Mouse (Mus musculus) heart, postnatal 14 days (tissue): ENCODE results near the gene Iqcb1. TPM values are rescaled to one million over a fixed set of nuclear protein-coding genes. Genes with fewer than 3 reads are reported as not detected.
"Not testable (repeated sequence)": the region's sequence is repeated elsewhere in the genome, so short reads cannot be mapped to it uniquely, and the experiment has no call there.

Source experiments
- DNase-seq, 2 experiments: peaks; one replicate each; pipeline ENCODE4 v3.0.0; 2021 to 2022
- intact Hi-C: fragments of 180-260 bp; cut with DNase I; formaldehyde crosslinking; loops from one replicate; pipeline ENCODE4 v1.15.1; 2025
- long read RNA-seq, 2 experiments: library from polyadenylated mRNA; stranded (forward); transcript quantifications; one replicate each; pipeline ENCODE4 v2.0.0; 2021
- total RNA-seq, 2 experiments: library from RNA; stranded (reverse); gene quantifications; 2 replicates each; pipeline ENCODE4 v1.2.3; 2021

Iqcb1 gene
- 10 to 100 TPM; 11.6 to 11.9 TPM for total RNA-seq
- long read RNA-seq, experiment 1, transcript Iqcb1-201 (15 exons, 2,257 nt), result major isoform, 7 of 20 reads
- long read RNA-seq, experiment 1, partial matches to known transcripts, result 1 of 20 reads
- long read RNA-seq, experiment 1, other reads (novel, unspliced or antisense), result 12 of 20 reads
- long read RNA-seq, experiment 2, partial matches to known transcripts, result 1 of 8 reads
- long read RNA-seq, experiment 2, other reads (novel, unspliced or antisense), result 5 of 8 reads

DNA sequence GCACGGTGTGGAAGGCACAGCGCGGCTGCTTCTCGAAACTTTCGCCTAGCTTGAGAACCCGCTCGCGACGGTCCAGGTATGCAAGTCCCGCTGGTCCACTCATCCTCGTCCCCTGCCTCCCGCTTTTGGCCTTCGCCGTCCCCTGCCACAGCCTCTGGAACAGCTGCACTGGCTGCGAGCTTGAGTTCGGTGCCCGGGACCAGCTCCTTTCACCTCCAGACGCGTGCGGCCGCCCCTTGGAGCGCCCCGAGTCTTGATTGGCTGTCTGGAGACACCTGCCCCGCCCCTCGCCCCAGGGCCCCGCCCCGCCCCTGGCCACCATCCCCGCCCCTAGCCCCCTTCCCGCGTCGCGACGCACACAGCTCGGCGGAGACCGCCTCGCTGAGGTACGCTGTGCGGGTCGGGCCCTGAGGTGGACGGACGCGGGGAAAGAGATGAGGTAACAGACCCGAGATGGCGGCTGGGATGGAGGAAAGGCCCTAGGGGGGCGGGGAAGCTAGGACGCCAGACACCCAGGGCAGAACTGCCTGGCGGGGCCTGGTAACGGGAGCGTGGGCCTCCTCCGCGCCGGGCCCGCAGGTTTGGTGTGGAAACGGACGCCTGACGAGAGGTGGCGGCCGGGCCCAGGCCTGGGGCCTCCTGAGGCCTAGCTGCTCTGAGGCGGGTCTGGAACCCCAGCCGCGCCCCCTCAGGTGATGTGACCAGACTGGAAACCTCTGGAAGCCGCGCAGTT is at the start of gene Iqcb1:
Gene Iqcb1, plus strand, starts transcription at position 332 of the 733 bp plus-strand sequence.
- intact Hi-C loops, result loop anchor here (10.0 kb wide), 1 partner anchor 753 kb away; the partner anchor contains the start of genes Ccdc58 and Fam162a

DNA sequence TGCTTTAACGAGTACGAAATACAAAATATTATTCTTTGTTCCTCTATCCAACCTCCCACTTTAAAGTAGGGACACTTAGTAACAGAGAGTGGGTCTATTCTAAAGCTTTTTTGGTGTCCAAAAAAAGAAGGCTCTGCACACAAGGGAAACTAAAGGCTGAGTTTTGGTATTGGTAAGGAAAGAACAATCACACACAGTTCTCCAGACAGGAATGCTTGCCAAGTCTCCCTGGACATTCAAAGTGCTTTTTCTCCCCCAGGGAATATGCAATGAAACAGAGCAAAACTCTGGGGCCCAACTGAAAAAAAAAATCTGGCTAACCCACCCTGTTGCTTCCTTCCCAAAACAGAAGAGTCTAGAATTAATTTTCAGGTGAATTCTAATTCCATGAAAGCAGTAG is 44.0 kb upstream of the Iqcb1 start:
- no peak for DNase-seq
- intact Hi-C loops, result no loop called here

More for the DNA sequence above, at the start of gene Iqcb1:
- DNase-seq, result peak; percentile 79 to 85

DNA sequence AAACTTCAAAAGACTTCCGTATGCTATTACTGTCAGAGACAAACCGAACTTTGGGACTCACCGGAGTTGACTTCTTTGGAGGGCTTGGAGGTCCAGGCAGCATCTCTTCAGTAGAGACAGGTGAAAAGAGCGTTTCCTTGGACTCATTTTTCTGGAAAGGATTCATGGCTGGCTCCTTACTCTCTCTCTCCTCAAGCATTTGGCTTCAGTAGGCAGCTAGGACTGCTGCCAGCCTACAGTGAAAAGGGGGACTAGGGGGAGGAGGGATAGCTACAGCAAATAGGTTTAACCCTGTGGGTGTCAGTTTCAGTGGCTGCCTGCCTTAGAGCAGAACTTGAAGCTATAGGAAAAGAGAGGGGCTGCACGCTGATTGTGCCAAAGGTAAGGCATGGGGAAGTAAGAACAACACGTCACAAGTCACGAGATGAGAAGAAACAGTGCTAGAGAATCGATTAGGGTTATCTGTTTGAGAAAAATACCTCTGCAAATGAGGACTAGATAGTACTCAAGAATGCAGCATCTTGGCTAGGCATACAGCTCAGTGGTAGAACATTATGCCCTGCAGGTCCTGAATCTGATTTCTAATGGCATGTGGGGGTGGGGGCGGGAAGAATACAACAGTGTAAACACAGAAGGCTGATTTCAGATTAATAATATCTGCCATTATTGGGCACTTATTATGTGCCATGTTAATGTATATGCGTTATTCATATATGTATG is 43.4 kb upstream of the Iqcb1 start, which contains the start of gene Slc15a2:
Gene Slc15a2, minus strand, starts transcription at position 369 of the 720 bp plus-strand sequence.
- peak; percentile 9 to 41 for DNase-seq
- intact Hi-C loops, result no loop called here

DNA sequence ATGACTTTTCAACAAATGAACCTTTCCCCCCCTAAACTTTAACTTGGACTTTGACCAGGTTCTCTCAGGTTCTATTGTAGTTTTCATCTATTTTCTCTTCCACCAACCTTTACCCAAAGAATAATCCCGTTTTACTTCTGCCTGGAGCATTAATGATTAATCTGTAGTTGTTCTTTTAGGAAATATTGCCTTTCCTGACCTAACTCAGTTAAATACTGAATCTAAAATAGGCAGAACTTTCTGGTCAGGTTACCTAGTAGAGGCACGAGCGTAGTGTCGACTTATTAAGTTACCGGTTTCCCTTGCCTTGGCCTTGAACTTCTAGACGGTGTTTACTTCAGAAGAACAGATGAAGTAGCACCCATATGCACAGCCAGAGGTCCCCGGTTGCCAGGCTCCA is 41.7 kb upstream of the Iqcb1 start:
- intact Hi-C loops, result no loop called here
- no peak for DNase-seq

DNA sequence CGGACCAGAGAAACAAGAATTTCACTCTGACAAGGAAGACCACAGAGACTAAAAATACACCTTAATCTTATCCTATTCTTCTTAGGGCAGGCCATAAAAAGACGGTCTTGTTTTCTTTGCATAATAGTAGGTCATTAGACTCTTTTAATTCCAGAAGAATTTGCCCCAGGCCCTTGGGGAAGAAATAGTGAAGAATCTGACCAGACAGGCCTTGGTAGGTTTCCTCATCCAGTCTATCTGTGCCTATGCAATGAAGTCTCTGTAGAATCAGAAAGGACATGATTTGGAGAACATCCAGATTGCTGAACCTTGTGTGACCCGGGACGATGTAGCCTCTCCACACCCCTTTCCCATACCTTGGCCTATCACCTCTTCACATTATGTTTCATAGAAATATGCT is 38.0 kb upstream of the Iqcb1 start:
- intact Hi-C loops, result no loop called here
- no peak for DNase-seq

DNA sequence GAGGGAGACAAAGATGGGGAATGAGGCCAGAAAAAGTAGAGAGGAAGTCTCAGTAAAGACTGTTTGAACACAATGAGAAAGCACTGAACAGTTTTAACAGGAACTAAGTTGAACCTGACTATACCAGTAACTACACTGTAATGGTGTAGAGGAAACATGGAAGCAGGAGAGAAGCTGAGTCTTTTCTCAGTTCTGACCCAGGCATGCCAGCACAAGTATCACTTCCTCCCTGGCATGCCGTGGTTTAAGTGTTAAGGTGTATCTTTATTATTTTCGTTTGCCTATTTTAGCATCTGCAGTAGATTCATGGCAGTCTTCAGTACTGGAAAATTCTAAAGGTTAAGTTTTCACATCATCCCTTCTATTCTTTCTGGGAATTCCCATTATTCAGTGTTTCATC is 33.2 kb upstream of the Iqcb1 start:
- no peak for DNase-seq
- intact Hi-C loops, result no loop called here

DNA sequence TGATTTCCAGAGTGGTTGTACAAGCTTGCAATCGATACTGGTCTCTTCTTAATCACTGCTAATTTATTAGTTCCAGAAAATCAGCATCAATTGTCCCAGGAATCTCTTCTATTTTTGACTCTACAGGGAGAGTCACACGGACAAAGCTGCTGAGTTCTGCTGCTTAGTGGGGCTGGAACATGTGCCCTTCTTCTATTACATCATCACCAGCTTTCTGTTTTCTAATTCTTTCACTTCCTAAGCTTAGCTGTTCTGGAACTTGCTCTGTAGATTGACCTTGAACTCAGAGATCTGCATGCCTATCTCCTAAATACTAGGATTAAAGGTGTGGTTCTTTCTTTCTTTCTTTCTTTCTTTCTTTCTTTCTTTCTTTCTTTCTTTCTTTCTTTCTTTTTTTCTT is 29.9 kb upstream of the Iqcb1 start:
- DNase-seq, result no peak
- intact Hi-C loops, result no loop called here

DNA sequence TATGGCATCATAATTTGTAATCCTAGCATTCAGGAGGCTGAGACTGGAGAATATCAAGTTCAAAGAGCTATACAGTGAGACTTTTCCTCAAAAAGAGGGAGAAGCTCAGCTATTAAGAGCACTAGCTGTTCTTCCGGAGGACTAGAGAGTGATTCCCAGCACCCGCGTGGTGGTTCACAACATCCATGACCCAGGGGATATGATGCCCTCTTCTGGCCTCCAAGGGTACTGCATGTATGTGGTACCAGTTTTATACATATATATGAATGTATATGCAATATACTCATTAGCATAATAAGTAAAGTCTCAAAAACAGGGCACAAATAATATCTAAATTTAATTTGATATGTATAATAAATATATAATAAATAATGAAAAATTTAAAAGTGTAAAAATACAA is 25.8 kb upstream of the Iqcb1 start:
- intact Hi-C loops, result no loop called here
- DNase-seq, result no peak

DNA sequence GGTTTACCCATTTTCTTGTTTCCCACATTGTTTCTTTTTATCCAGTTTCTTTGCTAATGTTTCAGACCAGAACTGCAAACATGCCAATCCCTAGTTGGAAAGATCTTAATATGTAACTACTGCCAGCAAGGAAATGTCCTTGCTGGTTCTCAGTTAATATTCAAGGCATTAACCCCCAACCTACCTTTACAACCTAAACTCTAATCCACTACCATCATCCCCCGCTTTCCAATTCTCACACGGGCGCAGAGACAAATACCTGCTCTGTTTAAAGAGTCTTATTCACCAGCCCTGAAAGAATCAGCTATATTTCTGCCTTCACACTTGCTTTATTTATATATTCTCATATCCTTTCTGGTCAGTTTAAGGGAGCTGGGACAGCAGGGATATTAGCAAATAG is 19.6 kb upstream of the Iqcb1 start:
- intact Hi-C loops, result no loop called here
- DNase-seq, result no peak

DNA sequence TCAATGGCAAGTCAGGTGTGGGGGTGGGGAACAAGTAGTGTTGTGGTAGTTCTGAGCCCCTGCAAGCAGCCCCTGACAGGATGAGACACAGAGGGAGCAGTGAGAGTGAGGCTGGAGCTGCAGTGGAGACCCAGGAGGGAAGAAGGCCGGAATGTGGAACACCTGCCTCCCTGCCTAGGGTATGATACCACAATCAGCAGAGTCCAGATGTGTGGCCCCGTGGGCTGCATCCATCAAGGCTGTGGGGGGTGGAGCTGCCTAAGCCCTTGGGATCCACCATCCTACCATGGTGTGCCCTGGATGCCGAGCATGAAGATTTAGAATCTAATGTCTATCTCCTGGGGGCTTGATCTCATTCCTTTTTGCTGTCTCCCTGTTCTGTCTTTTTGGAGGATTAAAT is 14.5 kb upstream of the Iqcb1 start:
- no peak for DNase-seq
- intact Hi-C loops, result no loop called here

DNA sequence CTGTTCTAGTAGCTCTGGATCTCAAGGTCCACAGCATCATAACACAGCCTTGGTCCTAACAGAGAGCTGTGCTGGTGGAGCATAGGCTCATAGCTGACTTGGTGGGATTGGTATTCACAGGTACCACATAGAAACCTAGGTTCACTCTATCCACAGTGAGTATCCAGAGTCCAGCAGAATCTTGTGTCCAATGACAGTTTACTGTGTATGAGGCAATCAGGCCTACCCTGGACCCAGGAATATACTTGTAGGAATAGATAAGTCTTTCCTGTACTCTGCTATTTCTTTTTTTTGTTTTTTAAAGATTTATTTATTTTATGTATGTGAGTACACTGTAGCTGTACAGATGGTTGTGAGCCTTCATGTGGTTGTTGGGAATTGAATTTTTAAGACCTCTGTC is 11.3 kb upstream of the Iqcb1 start:
- DNase-seq, result no peak
- intact Hi-C loops, result loop anchor here (2.0 to 5.0 kb wide), 3 partner anchors 95 to 344 kb away; no protein-coding TSS in a partner anchor

DNA sequence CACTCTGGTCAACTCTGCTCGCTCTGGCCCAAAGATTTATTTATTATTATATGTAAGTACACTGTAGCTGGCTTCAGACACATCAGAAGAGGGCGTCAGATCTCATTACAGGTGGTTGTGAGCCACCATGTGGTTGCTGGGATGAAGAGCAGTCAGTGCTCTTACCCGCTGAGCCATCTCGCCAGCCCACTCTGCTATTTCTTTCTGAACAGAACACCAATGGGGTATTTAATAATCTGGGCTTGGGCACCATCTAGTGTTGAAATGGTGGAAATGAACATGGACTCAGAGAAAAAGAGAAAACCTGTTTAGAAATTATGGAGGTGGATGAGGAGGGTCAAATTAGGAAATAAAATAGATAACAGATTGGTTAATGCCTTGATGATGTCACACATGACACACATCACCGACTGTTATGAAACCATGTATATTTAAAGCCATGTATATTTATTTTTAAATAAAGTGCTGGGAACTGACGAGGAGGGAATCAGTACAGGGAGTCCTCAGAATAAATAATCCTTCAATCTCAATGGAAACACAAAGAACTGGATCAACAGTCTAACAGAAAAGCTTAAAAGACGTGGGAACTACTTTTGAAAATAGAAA is 10.8 kb upstream of the Iqcb1 start:
- peak; percentile 54 to 72 for DNase-seq
- intact Hi-C loops, result loop anchor here (2.0 to 5.0 kb wide), 3 partner anchors 95 to 345 kb away; no protein-coding TSS in a partner anchor

DNA sequence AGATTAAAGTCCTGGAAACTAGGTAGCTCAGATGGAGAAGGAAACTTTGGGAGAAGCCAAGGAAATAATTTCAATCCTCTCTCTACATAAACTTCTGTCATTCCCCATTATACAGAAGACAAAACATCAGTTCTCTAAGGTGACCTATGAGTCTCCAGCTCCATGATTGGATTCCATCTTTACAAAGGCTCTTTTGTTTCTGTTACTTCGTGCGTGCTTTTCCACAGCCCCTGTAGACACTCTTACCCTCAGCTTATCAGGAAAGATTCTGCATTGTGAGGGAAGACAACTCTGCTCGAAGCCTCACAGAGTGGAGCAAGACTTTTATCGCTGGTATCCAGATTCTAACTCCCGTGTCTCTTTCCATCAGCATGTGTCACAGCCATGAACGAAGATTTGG is 8.2 kb upstream of the Iqcb1 start:
- intact Hi-C loops, result loop anchor here (10.0 kb wide), 1 partner anchor 745 kb away; the partner anchor contains the start of genes Ccdc58 and Fam162a
- DNase-seq, result no peak

DNA sequence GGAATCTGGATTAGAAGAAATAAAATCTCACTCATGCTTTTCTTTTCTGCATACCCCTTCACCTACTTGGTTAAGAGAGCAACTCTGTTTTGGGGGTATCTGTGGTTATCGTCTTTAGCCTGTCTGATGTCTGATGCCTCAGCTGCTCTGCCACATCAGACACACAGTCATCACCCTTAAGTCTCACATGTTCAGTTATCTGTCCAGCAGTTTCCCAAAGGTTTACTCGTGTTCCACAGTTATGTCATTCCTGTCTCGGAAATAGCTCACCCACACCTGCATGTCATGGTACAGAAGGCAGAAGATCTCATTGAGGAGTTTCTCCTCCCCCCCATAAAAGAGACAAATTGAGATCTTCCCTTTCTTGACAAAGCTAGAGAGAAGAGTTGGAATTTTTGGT is 7.4 kb upstream of the Iqcb1 start:
- intact Hi-C loops, result loop anchor here (10.0 kb wide), 1 partner anchor 746 kb away; the partner anchor contains the start of genes Ccdc58 and Fam162a
- no peak for DNase-seq

DNA sequence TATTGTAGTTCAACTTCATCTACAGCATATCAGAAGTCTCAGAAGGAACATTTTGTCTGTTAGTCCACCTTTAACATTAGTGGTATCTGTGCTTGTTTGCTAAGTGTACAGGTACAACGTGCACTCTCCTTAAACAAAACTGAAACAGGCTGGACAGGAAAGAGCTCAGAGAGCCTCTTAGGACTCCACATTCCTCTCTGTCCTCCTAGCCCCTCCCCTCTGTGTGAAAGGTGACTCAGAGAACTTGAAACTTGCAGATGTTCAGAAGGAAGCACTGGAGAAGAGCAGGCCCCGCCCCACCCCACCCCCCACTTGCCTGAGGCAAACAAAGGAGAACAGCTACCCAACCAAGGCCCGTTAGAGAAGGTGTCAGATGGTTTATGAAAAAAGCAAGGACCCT is 6.7 kb upstream of the Iqcb1 start:
- no peak for DNase-seq
- intact Hi-C loops, result loop anchor here (10.0 kb wide), 1 partner anchor 747 kb away; the partner anchor contains the start of genes Ccdc58 and Fam162a

DNA sequence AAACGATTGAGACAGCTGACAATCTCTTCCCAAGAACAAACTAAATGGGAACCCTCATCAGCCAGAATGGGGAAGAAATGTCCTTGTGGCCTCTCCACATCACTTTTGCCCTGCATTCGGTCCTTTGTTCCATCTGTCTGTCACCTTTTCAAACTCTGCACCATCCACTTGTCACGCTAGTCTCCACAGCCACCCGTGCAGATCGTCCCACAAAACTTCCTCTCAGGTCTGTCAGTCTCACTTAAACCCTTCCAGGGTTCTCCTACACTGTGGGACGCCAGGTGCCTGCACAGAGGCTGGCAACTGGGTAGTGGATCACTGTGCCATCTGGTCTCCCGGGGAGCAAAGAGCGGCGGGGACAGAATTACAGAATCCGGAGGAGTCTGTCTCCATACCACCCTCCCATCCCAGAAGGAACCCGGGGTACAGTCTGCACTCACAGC is 553 bp upstream of the Iqcb1 start:
- no peak for DNase-seq
- intact Hi-C loops, result loop anchor here (10.0 kb wide), 1 partner anchor 753 kb away; the partner anchor contains the start of genes Ccdc58 and Fam162a

DNA sequence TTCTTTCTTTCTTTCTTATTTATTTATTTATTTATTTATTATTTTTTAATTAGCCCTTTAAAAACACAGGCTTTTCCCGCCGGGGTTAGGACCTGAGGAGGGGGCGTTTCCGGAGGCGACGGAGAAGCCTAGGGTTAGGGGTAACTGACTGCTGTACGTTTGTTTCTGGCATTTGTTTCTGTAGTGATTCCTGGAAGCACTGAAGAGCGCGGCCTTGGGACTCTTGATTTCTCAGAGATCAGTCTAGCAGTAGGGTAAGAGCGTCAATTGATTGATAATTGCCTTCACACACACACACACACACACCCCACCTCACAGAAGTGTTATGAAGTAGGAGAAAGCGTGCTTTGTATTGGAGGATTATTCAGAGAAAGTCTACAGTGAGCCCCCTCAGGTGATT is 635 bp downstream of the Iqcb1 start:
- DNase-seq, result no peak
- intact Hi-C loops, result loop anchor here (10.0 kb wide), 1 partner anchor 754 kb away; the partner anchor contains the start of genes Ccdc58 and Fam162a

DNA sequence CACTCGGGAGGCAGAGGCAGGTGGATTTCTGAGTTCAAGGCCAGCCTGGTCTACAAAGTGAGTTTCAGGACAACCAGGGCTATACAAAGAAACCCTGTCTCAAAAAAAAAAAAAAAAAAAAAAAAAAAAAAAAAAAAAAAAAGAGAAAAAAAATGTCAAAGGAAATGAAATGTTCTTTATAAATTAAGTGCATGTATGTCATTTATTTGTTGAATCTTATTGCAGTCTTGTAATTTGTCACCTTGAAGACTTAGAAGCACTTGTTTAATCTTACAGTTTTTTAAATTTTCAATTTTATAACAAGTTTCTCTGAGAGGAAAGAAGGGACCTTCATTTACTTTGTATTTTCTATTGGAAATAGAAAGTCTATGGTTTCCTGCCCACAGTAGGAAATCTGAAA is 18.7 kb downstream of the Iqcb1 start:
- intact Hi-C loops, DNase-seq: not testable (repeated sequence)

DNA sequence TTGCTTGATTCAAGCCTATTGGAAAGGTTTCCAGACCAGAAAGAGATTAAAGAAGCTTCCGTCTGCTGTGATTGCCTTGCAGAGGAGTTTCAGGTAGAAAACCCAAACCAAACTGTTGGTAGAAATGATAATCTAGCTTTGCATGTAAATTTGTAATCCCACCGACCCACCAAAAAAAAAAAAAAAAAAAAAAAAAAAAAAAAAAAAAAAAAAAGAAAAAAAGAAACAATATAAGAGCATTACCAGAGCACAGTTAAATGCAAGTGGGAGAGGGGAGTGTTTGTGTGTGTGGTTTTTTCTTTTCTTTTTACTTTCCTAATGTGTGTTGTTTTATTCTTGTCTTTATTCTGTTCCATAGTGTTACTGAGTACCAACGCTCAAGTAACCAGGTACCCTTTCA is 23.0 kb downstream of the Iqcb1 start:
- intact Hi-C loops, result no loop called here

DNA sequence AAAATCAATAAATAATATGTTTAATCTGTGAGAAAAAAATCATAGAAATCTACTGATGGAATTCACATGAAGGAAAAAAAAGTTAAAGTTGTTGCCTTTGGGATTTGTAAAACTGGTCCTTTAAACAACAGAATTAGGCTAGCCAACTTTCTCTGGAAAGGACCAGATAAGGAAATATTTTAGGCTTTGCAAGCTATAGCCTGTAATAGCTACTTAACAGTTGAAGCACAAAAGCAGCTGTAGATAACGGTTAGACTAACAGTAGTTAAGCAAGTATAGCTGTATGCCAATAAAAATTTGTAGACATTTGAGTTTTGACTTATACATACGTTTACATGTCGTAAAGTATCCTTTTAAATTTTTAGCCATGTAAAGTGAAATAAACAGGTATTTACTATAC is 35.4 kb downstream of the Iqcb1 start:
- intact Hi-C loops, result no loop called here
- no peak for DNase-seq

More for the DNA sequence above, 23.0 kb downstream of the Iqcb1 start:
- no peak for DNase-seq
